Mouse (Mus musculus): ENCODE measurements at regions not wholly inside any gene's neighbourhood (a gene's known extent, or its start where the extent isn't known, plus 50 kb on each side); places are given as distances from the start of the nearest gene placed in this dataset.

DNA sequence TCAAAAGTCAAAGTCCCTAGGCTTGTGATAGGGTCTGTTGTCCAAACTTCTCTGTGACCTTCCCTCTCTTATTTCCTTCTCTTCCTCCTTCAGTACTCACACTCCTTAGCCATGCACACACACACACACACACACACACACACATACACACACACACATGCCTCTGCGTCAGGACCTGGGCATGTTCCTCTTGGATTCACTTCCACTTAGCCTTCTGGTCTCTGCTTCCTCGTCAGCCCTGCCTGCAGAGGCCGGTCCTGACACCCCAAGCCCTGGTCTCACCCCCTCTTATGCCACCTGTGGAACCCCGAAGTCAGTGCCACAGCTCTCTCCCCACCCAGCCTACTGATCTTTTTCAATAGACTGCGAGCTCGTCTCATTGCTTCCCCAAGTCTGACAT, 250.3 kb downstream of the Barhl2 start:
- no peaks in the 10 kb centered on the region for H3K4me1 ChIP-seq (ENCODE audit: control insufficient read depth, insufficient read depth, low read length)
- TF ChIP-seq EP300 (IDR thresholded peaks at IDR 0.05; ENCODE audit: insufficient read depth, low read depth, low read length) (no peak), POLR2A (IDR thresholded peaks at IDR 0.05; ENCODE audit: insufficient read depth, low read length) (no peak), CTCF (IDR thresholded peaks at IDR 0.05; ENCODE audit: low read depth, low read length) (no peak)
- H3K9ac ChIP-seq (ENCODE audit: low read depth, poor library complexity, severe bottlenecking): no peak overlapping the region
- H3K9me3 ChIP-seq (replicated peaks; ENCODE audit: control insufficient read depth, insufficient read depth, low read length, poor library complexity, severe bottlenecking): no peaks in the 10 kb centered on the region
- no peak overlapping the region for H3K4me3 ChIP-seq (ENCODE audit: low read depth, low read length)
- no peaks in the 10 kb centered on the region for H3K27me3 ChIP-seq (ENCODE audit: control insufficient read depth, insufficient read depth, low read length, poor library complexity, severe bottlenecking)
- H3K27ac ChIP-seq (ENCODE audit: insufficient read depth, low read length): no peak overlapping the region
- no peaks in the 10 kb centered on the region for H3K36me3 ChIP-seq (ENCODE audit: control insufficient read depth, insufficient read depth, low read length, poor library complexity, severe bottlenecking)

DNA sequence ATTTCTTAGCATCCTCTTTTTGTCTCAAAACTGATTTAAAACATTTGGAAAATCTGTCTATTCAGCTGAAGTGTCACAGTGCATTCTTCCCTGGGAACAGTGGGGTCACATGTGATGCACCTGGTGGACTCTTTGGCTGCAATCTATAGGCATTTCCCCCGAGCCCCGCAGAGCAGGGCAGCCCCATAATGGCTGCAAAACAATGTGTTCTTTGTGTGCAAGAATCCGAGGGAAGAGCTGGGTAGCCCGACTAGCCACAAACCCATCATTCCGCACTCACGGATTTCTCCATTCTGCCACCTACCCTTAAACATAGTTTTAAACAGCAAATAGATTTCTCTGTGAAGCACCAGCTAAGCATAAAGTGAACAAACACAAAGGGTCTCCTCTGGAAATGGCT, 252.2 kb downstream of the Barhl2 start:
- TF ChIP-seq CTCF (IDR thresholded peaks at IDR 0.05; ENCODE audit: low read depth, low read length): no peak
- no peak for TF ChIP-seq EP300 (IDR thresholded peaks at IDR 0.05; ENCODE audit: insufficient read depth, low read depth, low read length)
- TF ChIP-seq POLR2A (IDR thresholded peaks at IDR 0.05; ENCODE audit: insufficient read depth, low read length): no peak

DNA sequence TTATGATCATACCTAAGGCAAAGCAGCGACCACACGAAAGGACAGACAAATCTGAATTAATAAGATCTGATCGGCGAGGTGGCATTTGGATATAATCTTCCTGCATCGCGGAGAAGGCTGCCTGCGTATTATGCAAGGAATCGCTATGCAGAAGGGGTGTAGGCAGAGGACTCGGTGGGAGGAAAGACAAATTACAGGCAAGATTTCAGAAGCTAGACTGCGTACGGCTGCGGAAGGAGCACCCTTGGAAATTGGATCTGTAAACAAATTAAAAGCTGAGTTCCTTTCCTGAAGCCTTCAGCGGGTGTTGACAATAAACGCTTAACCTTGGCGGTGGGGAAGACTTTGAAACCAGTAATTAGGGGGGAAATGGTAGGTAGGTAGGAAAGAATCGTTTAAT, 257.3 kb downstream of the Barhl2 start:
- Histone ChIP-seq H3K27me3 (ENCODE audit: control insufficient read depth, insufficient read depth, low read length, poor library complexity, severe bottlenecking) (0 out of 2 replicates have a peak, but pooled peaks cover 3% of the 10 kb centered on the region), H3K9me3 (replicated peaks; ENCODE audit: control insufficient read depth, insufficient read depth, low read length, poor library complexity, severe bottlenecking) (no peaks in the 10 kb centered on the region), H3K4me3 (ENCODE audit: low read depth, low read length) (no peak overlapping the region), H3K27ac (ENCODE audit: insufficient read depth, low read length) (no peak overlapping the region), H3K4me1 (ENCODE audit: control insufficient read depth, insufficient read depth, low read length) (no peaks in the 10 kb centered on the region), H3K9ac (ENCODE audit: low read depth, poor library complexity, severe bottlenecking) (no peak overlapping the region), H3K36me3 (ENCODE audit: control insufficient read depth, insufficient read depth, low read length, poor library complexity, severe bottlenecking) (no peaks in the 10 kb centered on the region)
- TF ChIP-seq EP300 (IDR thresholded peaks at IDR 0.05; ENCODE audit: insufficient read depth, low read depth, low read length) (no peak), POLR2A (IDR thresholded peaks at IDR 0.05; ENCODE audit: insufficient read depth, low read length) (no peak), CTCF (IDR thresholded peaks at IDR 0.05; ENCODE audit: low read depth, low read length) (no peak)

More for the DNA sequence above, 252.2 kb downstream of the Barhl2 start:
- H3K9me3 ChIP-seq (replicated peaks; ENCODE audit: control insufficient read depth, insufficient read depth, low read length, poor library complexity, severe bottlenecking): no peaks in the 10 kb centered on the region
- no peak overlapping the region for H3K4me3 ChIP-seq (ENCODE audit: low read depth, low read length)
- no peaks in the 10 kb centered on the region for H3K4me1 ChIP-seq (ENCODE audit: control insufficient read depth, insufficient read depth, low read length)
- no peak overlapping the region for H3K27ac ChIP-seq (ENCODE audit: insufficient read depth, low read length)
- H3K9ac ChIP-seq (ENCODE audit: low read depth, poor library complexity, severe bottlenecking): no peak overlapping the region
- H3K36me3 ChIP-seq (ENCODE audit: control insufficient read depth, insufficient read depth, low read length, poor library complexity, severe bottlenecking): no peaks in the 10 kb centered on the region
- 0 out of 2 replicates have a peak, but pooled peaks cover under 1% of the 10 kb centered on the region for H3K27me3 ChIP-seq (ENCODE audit: control insufficient read depth, insufficient read depth, low read length, poor library complexity, severe bottlenecking)

DNA sequence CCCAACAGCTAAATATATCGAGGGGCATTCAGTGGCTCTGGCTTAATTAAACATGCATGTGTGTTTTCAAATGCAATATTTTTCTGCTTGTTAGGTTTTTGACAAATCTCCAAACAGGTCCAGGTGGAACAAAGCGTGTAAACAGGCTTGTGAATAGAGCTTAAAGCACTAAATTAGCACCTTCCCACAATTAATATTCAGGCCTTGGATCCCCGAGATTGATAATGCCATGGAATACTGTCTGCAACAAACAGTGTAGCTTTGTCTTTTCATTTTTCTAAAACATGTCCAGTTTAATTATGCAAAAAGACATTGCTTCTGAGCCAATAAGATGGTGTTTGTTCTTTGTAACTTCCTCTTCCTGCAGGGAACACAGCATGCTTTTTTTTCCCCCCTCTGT, 258.9 kb downstream of the Barhl2 start:
- no peak for TF ChIP-seq POLR2A (IDR thresholded peaks at IDR 0.05; ENCODE audit: insufficient read depth, low read length)
- TF ChIP-seq CTCF (IDR thresholded peaks at IDR 0.05; ENCODE audit: low read depth, low read length): no peak
- no peak for TF ChIP-seq EP300 (IDR thresholded peaks at IDR 0.05; ENCODE audit: insufficient read depth, low read depth, low read length)

DNA sequence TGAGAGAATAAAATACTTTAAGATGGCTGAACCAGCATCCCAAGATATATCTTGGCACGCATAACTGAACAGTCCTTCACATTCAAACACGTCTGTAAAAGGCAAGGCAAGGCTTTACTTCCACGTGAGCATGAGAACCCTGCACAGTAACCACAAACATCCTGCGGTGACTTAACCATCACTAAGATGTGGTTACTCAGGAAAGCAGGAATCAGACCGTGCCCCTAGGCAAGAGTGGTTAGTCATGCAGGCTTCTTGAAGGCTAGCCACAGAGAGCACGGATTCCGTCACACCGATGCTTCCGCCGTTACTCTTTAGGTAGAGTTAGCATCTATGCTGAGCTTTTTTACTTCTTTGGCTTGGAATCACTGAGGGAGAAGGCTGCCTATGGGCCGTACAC, 266.8 kb downstream of the Barhl2 start:
- Histone ChIP-seq H3K36me3 (ENCODE audit: control insufficient read depth, insufficient read depth, low read length, poor library complexity, severe bottlenecking) (no peaks in the 10 kb centered on the region), H3K4me1 (ENCODE audit: control insufficient read depth, insufficient read depth, low read length) (no peaks in the 10 kb centered on the region), H3K4me3 (ENCODE audit: low read depth, low read length) (no peak overlapping the region), H3K27me3 (ENCODE audit: control insufficient read depth, insufficient read depth, low read length, poor library complexity, severe bottlenecking) (no peaks in the 10 kb centered on the region), H3K9ac (ENCODE audit: low read depth, poor library complexity, severe bottlenecking) (no peak overlapping the region), H3K9me3 (replicated peaks; ENCODE audit: control insufficient read depth, insufficient read depth, low read length, poor library complexity, severe bottlenecking) (no peaks in the 10 kb centered on the region), H3K27ac (ENCODE audit: insufficient read depth, low read length) (no peak overlapping the region)
- no peak for TF ChIP-seq POLR2A (IDR thresholded peaks at IDR 0.05; ENCODE audit: insufficient read depth, low read length)
- no peak for TF ChIP-seq CTCF (IDR thresholded peaks at IDR 0.05; ENCODE audit: low read depth, low read length)
- TF ChIP-seq EP300 (IDR thresholded peaks at IDR 0.05; ENCODE audit: insufficient read depth, low read depth, low read length): no peak

More for the DNA sequence above, 258.9 kb downstream of the Barhl2 start:
- Histone ChIP-seq H3K4me3 (ENCODE audit: low read depth, low read length) (no peak overlapping the region), H3K27me3 (ENCODE audit: control insufficient read depth, insufficient read depth, low read length, poor library complexity, severe bottlenecking) (0 out of 2 replicates have a peak, but pooled peaks cover 3% of the 10 kb centered on the region), H3K36me3 (ENCODE audit: control insufficient read depth, insufficient read depth, low read length, poor library complexity, severe bottlenecking) (no peaks in the 10 kb centered on the region), H3K9me3 (replicated peaks; ENCODE audit: control insufficient read depth, insufficient read depth, low read length, poor library complexity, severe bottlenecking) (no peaks in the 10 kb centered on the region), H3K4me1 (ENCODE audit: control insufficient read depth, insufficient read depth, low read length) (no peaks in the 10 kb centered on the region), H3K27ac (ENCODE audit: insufficient read depth, low read length) (no peak overlapping the region), H3K9ac (ENCODE audit: low read depth, poor library complexity, severe bottlenecking) (no peak overlapping the region)

DNA sequence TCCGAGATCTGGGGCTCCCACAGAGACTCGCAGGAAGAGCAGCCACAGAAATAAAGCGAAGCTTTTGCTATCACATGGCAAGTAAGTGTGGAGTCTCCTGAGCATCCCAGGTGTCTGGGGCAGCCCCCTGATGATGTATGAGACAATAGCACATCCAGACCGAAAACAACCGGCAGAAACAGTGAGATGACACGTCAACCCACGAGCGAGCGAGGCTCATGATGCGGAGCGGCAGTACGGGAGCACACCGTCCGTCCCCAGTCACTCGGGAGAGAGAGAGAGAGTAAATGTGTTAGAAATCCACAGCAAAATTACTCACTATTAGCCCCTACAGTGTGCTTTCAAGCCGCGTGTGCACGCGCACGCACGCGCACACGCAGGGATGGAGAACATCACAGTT, 276.2 kb downstream of the Barhl2 start:
- H3K27ac ChIP-seq (ENCODE audit: insufficient read depth, low read length): no peak overlapping the region
- TF ChIP-seq CTCF (IDR thresholded peaks at IDR 0.05; ENCODE audit: low read depth, low read length) (no peak), EP300 (IDR thresholded peaks at IDR 0.05; ENCODE audit: insufficient read depth, low read depth, low read length) (no peak), POLR2A (IDR thresholded peaks at IDR 0.05; ENCODE audit: insufficient read depth, low read length) (no peak)
- no peaks in the 10 kb centered on the region for H3K36me3 ChIP-seq (ENCODE audit: control insufficient read depth, insufficient read depth, low read length, poor library complexity, severe bottlenecking)
- no peaks in the 10 kb centered on the region for H3K9me3 ChIP-seq (replicated peaks; ENCODE audit: control insufficient read depth, insufficient read depth, low read length, poor library complexity, severe bottlenecking)
- no peaks in the 10 kb centered on the region for H3K27me3 ChIP-seq (ENCODE audit: control insufficient read depth, insufficient read depth, low read length, poor library complexity, severe bottlenecking)
- no peaks in the 10 kb centered on the region for H3K4me1 ChIP-seq (ENCODE audit: control insufficient read depth, insufficient read depth, low read length)
- no peak overlapping the region for H3K4me3 ChIP-seq (ENCODE audit: low read depth, low read length)
- no peak overlapping the region for H3K9ac ChIP-seq (ENCODE audit: low read depth, poor library complexity, severe bottlenecking)
